Mouse (Mus musculus): ENCODE measurements at regions not wholly inside any gene's neighbourhood (a gene's known extent, or its start where the extent isn't known, plus 50 kb on each side); places are given as distances from the start of the nearest gene placed in this dataset.

- Histone ChIP-seq H3K4me3 (ENCODE audit: low read depth, low read length) (no peak overlapping the region), H3K9me3 (ENCODE audit: control insufficient read depth, low read depth, low read length) (no peaks in the 10 kb centered on the region; the same call in 1 of the 2 replicates), H3K27ac (ENCODE audit: low read length) (no peak overlapping the region), H3K9ac (replicated peaks; ENCODE audit: low read depth, low read length) (no peak overlapping the region), H3K36me3 (ENCODE audit: control insufficient read depth, insufficient read depth, low read length) (no peaks in the 10 kb centered on the region), H3K4me1 (ENCODE audit: control insufficient read depth, insufficient read depth, low read length) (no peaks in the 10 kb centered on the region), H3K27me3 (ENCODE audit: control insufficient read depth, insufficient read depth, low read length) (no peaks in the 10 kb centered on the region), H3K4me2 (replicated peaks; ENCODE audit: low read depth, low read length) (no peak overlapping the region)
- no peak for ATAC-seq (ENCODE audit: insufficient number of reproducible peaks, insufficient read depth, low FRiP score, low read depth)
- 82% methylated on average over 16 of the region's 16 CpGs for WGBS
Observed at GRCm38 (mm10) chr8:92190261-92191025, 167.0 kb upstream of the Irx5 start.

GRCm38 (mm10) chr8:92183331-92183730 is 174.1 kb upstream of the Irx5 start:
- no peaks in the 10 kb centered on the region for H3K4me1 ChIP-seq (ENCODE audit: control insufficient read depth, insufficient read depth, low read length)
- 29% methylated on average over 1 of the region's 1 CpGs for WGBS

GRCm38 (mm10) chr8:92180651-92181050 is 176.8 kb upstream of the Irx5 start:
- 84% methylated on average over 4 of the region's 4 CpGs for WGBS
- no peaks in the 10 kb centered on the region for H3K9me3 ChIP-seq (ENCODE audit: control insufficient read depth, low read depth, low read length)
- H3K4me3 ChIP-seq (ENCODE audit: low read depth, low read length), result no peak overlapping the region
- no peak overlapping the region for H3K4me2 ChIP-seq (replicated peaks; ENCODE audit: low read depth, low read length)
- H3K36me3 ChIP-seq (ENCODE audit: control insufficient read depth, insufficient read depth, low read length), result no peaks in the 10 kb centered on the region
- H3K9ac ChIP-seq (replicated peaks; ENCODE audit: low read depth, low read length), result no peak overlapping the region
- no peaks in the 10 kb centered on the region for H3K27me3 ChIP-seq (ENCODE audit: control insufficient read depth, insufficient read depth, low read length)
- no peak for ATAC-seq (ENCODE audit: insufficient number of reproducible peaks, insufficient read depth, low FRiP score, low read depth)
- H3K4me1 ChIP-seq (ENCODE audit: control insufficient read depth, insufficient read depth, low read length), result no peaks in the 10 kb centered on the region
- no peak overlapping the region for H3K27ac ChIP-seq (ENCODE audit: low read length)

More at GRCm38 (mm10) chr8:92183331-92183730, 174.1 kb upstream of the Irx5 start:
- Histone ChIP-seq H3K27ac (ENCODE audit: low read length) (no peak overlapping the region), H3K9ac (replicated peaks; ENCODE audit: low read depth, low read length) (no peak overlapping the region), H3K36me3 (ENCODE audit: control insufficient read depth, insufficient read depth, low read length) (no peaks in the 10 kb centered on the region), H3K4me3 (ENCODE audit: low read depth, low read length) (no peak overlapping the region), H3K4me2 (replicated peaks; ENCODE audit: low read depth, low read length) (no peak overlapping the region), H3K9me3 (ENCODE audit: control insufficient read depth, low read depth, low read length) (no peaks in the 10 kb centered on the region; the same call in 1 of the 2 replicates), H3K27me3 (ENCODE audit: control insufficient read depth, insufficient read depth, low read length) (no peaks in the 10 kb centered on the region)
- ATAC-seq (ENCODE audit: insufficient number of reproducible peaks, insufficient read depth, low FRiP score, low read depth), result no peak

GRCm38 (mm10) chr8:92179327-92179726 is 178.1 kb upstream of the Irx5 start:
- no peaks in the 10 kb centered on the region for H3K4me1 ChIP-seq (ENCODE audit: control insufficient read depth, insufficient read depth, low read length)
- ATAC-seq (ENCODE audit: insufficient number of reproducible peaks, insufficient read depth, low FRiP score, low read depth), result no peak
- no peak overlapping the region for H3K4me2 ChIP-seq (replicated peaks; ENCODE audit: low read depth, low read length)
- H3K27me3 ChIP-seq (ENCODE audit: control insufficient read depth, insufficient read depth, low read length), result no peaks in the 10 kb centered on the region
- H3K27ac ChIP-seq (ENCODE audit: low read length), result no peak overlapping the region
- H3K36me3 ChIP-seq (ENCODE audit: control insufficient read depth, insufficient read depth, low read length), result no peaks in the 10 kb centered on the region
- 55% methylated on average over 2 of the region's 2 CpGs for WGBS
- H3K9ac ChIP-seq (replicated peaks; ENCODE audit: low read depth, low read length), result no peak overlapping the region
- H3K4me3 ChIP-seq (ENCODE audit: low read depth, low read length), result no peak overlapping the region
- no peaks in the 10 kb centered on the region for H3K9me3 ChIP-seq (ENCODE audit: control insufficient read depth, low read depth, low read length)

GRCm38 (mm10) chr8:92176101-92176500 is 181.3 kb upstream of the Irx5 start:
- no peak for ATAC-seq (ENCODE audit: insufficient number of reproducible peaks, insufficient read depth, low FRiP score, low read depth)
- no peak overlapping the region for H3K4me2 ChIP-seq (replicated peaks; ENCODE audit: low read depth, low read length)
- no peak overlapping the region for H3K9ac ChIP-seq (replicated peaks; ENCODE audit: low read depth, low read length)
- H3K27me3 ChIP-seq (ENCODE audit: control insufficient read depth, insufficient read depth, low read length), result no peaks in the 10 kb centered on the region
- H3K4me1 ChIP-seq (ENCODE audit: control insufficient read depth, insufficient read depth, low read length), result no peaks in the 10 kb centered on the region
- H3K9me3 ChIP-seq (ENCODE audit: control insufficient read depth, low read depth, low read length), result no peaks in the 10 kb centered on the region
- H3K4me3 ChIP-seq (ENCODE audit: low read depth, low read length), result no peak overlapping the region
- 52% methylated on average over 5 of the region's 5 CpGs for WGBS
- no peaks in the 10 kb centered on the region for H3K36me3 ChIP-seq (ENCODE audit: control insufficient read depth, insufficient read depth, low read length)
- no peak overlapping the region for H3K27ac ChIP-seq (ENCODE audit: low read length)

- Histone ChIP-seq H3K9me3 (ENCODE audit: control insufficient read depth, low read depth, low read length) (no peaks in the 10 kb centered on the region), H3K9ac (replicated peaks; ENCODE audit: low read depth, low read length) (no peak overlapping the region), H3K36me3 (ENCODE audit: control insufficient read depth, insufficient read depth, low read length) (no peaks in the 10 kb centered on the region), H3K4me3 (ENCODE audit: low read depth, low read length) (no peak overlapping the region), H3K4me2 (replicated peaks; ENCODE audit: low read depth, low read length) (no peak overlapping the region), H3K27me3 (ENCODE audit: control insufficient read depth, insufficient read depth, low read length) (no peaks in the 10 kb centered on the region), H3K4me1 (ENCODE audit: control insufficient read depth, insufficient read depth, low read length) (no peaks in the 10 kb centered on the region), H3K27ac (ENCODE audit: low read length) (no peak overlapping the region)
- ATAC-seq (ENCODE audit: insufficient number of reproducible peaks, insufficient read depth, low FRiP score, low read depth), result no peak
- 81% methylated on average over 2 of the region's 2 CpGs for WGBS
Observed at GRCm38 (mm10) chr8:92174106-92174505, 183.3 kb upstream of the Irx5 start.

- Histone ChIP-seq H3K4me1 (ENCODE audit: control insufficient read depth, insufficient read depth, low read length) (no peaks in the 10 kb centered on the region), H3K4me3 (ENCODE audit: low read depth, low read length) (no peak overlapping the region), H3K27me3 (ENCODE audit: control insufficient read depth, insufficient read depth, low read length) (no peaks in the 10 kb centered on the region), H3K4me2 (replicated peaks; ENCODE audit: low read depth, low read length) (no peak overlapping the region), H3K27ac (ENCODE audit: low read length) (no peak overlapping the region), H3K36me3 (ENCODE audit: control insufficient read depth, insufficient read depth, low read length) (no peaks in the 10 kb centered on the region), H3K9me3 (ENCODE audit: control insufficient read depth, low read depth, low read length) (no peaks in the 10 kb centered on the region), H3K9ac (replicated peaks; ENCODE audit: low read depth, low read length) (no peak overlapping the region)
- ATAC-seq (ENCODE audit: insufficient number of reproducible peaks, insufficient read depth, low FRiP score, low read depth), result no peak
- 59% methylated on average over 2 of the region's 2 CpGs for WGBS
Observed at GRCm38 (mm10) chr8:92171578-92171977, 185.8 kb upstream of the Irx5 start.

GRCm38 (mm10) chr8:92167340-92167783 is 190.1 kb upstream of the Irx5 start:
- Histone ChIP-seq H3K36me3 (ENCODE audit: control insufficient read depth, insufficient read depth, low read length) (no peaks in the 10 kb centered on the region), H3K9ac (replicated peaks; ENCODE audit: low read depth, low read length) (no peak overlapping the region), H3K4me3 (ENCODE audit: low read depth, low read length) (no peak overlapping the region), H3K9me3 (ENCODE audit: control insufficient read depth, low read depth, low read length) (no peaks in the 10 kb centered on the region), H3K27ac (ENCODE audit: low read length) (no peak overlapping the region), H3K4me1 (ENCODE audit: control insufficient read depth, insufficient read depth, low read length) (no peaks in the 10 kb centered on the region), H3K27me3 (ENCODE audit: control insufficient read depth, insufficient read depth, low read length) (no peaks in the 10 kb centered on the region), H3K4me2 (replicated peaks; ENCODE audit: low read depth, low read length) (no peak overlapping the region)
- WGBS, result 42% methylated on average over 4 of the region's 4 CpGs
- no peak for ATAC-seq (ENCODE audit: insufficient number of reproducible peaks, insufficient read depth, low FRiP score, low read depth)

- 73% methylated on average over 6 of the region's 6 CpGs for WGBS
- Histone ChIP-seq H3K9ac (replicated peaks; ENCODE audit: low read depth, low read length) (no peak overlapping the region), H3K27me3 (ENCODE audit: control insufficient read depth, insufficient read depth, low read length) (no peaks in the 10 kb centered on the region), H3K9me3 (ENCODE audit: control insufficient read depth, low read depth, low read length) (no peaks in the 10 kb centered on the region), H3K36me3 (ENCODE audit: control insufficient read depth, insufficient read depth, low read length) (no peaks in the 10 kb centered on the region), H3K4me2 (replicated peaks; ENCODE audit: low read depth, low read length) (no peak overlapping the region), H3K4me1 (ENCODE audit: control insufficient read depth, insufficient read depth, low read length) (no peaks in the 10 kb centered on the region), H3K27ac (ENCODE audit: low read length) (no peak overlapping the region), H3K4me3 (ENCODE audit: low read depth, low read length) (no peak overlapping the region)
- no peak for ATAC-seq (ENCODE audit: insufficient number of reproducible peaks, insufficient read depth, low FRiP score, low read depth)
Observed at GRCm38 (mm10) chr8:92165306-92165705, 192.1 kb upstream of the Irx5 start.
